Mouse (Mus musculus): ENCODE measurements around the gene Bicdl1.
"Not testable (repeated sequence)": the region's sequence is repeated elsewhere in the genome, so short reads cannot be mapped to it uniquely, and the experiment has no call there.

The Bicdl1 gene

GRCm38 (mm10) chr5:115731001-115731731 is at the start of gene Bicdl1:
Gene Bicdl1 (minus strand): TSS chr5:115731621.
- DNase-seq: peak; percentile 36 to 70

GRCm38 (mm10) chr5:115776911-115777310 is 45.5 kb upstream of the Bicdl1 start:
- no peak for DNase-seq

GRCm38 (mm10) chr5:115775350-115775749 is 43.9 kb upstream of the Bicdl1 start:
- DNase-seq: no peak

GRCm38 (mm10) chr5:115770048-115770447 is 38.6 kb upstream of the Bicdl1 start:
- no peak for DNase-seq

- no peak for DNase-seq
Measured at GRCm38 (mm10) chr5:115769116-115769515, 37.7 kb upstream of the Bicdl1 start.

GRCm38 (mm10) chr5:115766821-115767220 is 35.4 kb upstream of the Bicdl1 start:
- no peak for DNase-seq

- no peak for DNase-seq
Measured at GRCm38 (mm10) chr5:115763981-115764380, 32.6 kb upstream of the Bicdl1 start.

- DNase-seq: no peak
Measured at GRCm38 (mm10) chr5:115760903-115761302, 29.5 kb upstream of the Bicdl1 start.

GRCm38 (mm10) chr5:115758431-115759180 is 27.2 kb upstream of the Bicdl1 start:
- no peak for DNase-seq

GRCm38 (mm10) chr5:115757516-115757915 is 26.1 kb upstream of the Bicdl1 start:
- DNase-seq: no peak

GRCm38 (mm10) chr5:115755501-115755900 is 24.1 kb upstream of the Bicdl1 start:
- no peak for DNase-seq

GRCm38 (mm10) chr5:115754831-115755230 is 23.4 kb upstream of the Bicdl1 start:
- no peak for DNase-seq

- no peak for DNase-seq
Measured at GRCm38 (mm10) chr5:115752883-115753282, 21.5 kb upstream of the Bicdl1 start.

- DNase-seq: not testable (repeated sequence)
Measured at GRCm38 (mm10) chr5:115751916-115752315, 20.5 kb upstream of the Bicdl1 start.

- no peak for DNase-seq
Measured at GRCm38 (mm10) chr5:115748316-115748715, 16.9 kb upstream of the Bicdl1 start.

GRCm38 (mm10) chr5:115745319-115745718 is 13.9 kb upstream of the Bicdl1 start:
- DNase-seq: no peak

GRCm38 (mm10) chr5:115738032-115738431 is 6.6 kb upstream of the Bicdl1 start:
- DNase-seq: no peak

- DNase-seq: no peak
Measured at GRCm38 (mm10) chr5:115734570-115734969, 3.1 kb upstream of the Bicdl1 start.

- DNase-seq: no peak
Measured at GRCm38 (mm10) chr5:115732849-115733216, 1.4 kb upstream of the Bicdl1 start.

- DNase-seq: peak; percentile 81 to 87
Measured at GRCm38 (mm10) chr5:115732176-115732848, 891 bp upstream of the Bicdl1 start.

- DNase-seq: peak in 1 of 2 experiments; percentile 6
Measured at GRCm38 (mm10) chr5:115731732-115732175, 333 bp upstream of the Bicdl1 start.

- DNase-seq: no peak
Measured at GRCm38 (mm10) chr5:115730314-115730713, 1.1 kb downstream of the Bicdl1 start.

GRCm38 (mm10) chr5:115726581-115726980 is 4.8 kb downstream of the Bicdl1 start:
- no peak for DNase-seq

- no peak for DNase-seq
Measured at GRCm38 (mm10) chr5:115726019-115726418, 5.4 kb downstream of the Bicdl1 start.
